In the genomic region with DNA sequence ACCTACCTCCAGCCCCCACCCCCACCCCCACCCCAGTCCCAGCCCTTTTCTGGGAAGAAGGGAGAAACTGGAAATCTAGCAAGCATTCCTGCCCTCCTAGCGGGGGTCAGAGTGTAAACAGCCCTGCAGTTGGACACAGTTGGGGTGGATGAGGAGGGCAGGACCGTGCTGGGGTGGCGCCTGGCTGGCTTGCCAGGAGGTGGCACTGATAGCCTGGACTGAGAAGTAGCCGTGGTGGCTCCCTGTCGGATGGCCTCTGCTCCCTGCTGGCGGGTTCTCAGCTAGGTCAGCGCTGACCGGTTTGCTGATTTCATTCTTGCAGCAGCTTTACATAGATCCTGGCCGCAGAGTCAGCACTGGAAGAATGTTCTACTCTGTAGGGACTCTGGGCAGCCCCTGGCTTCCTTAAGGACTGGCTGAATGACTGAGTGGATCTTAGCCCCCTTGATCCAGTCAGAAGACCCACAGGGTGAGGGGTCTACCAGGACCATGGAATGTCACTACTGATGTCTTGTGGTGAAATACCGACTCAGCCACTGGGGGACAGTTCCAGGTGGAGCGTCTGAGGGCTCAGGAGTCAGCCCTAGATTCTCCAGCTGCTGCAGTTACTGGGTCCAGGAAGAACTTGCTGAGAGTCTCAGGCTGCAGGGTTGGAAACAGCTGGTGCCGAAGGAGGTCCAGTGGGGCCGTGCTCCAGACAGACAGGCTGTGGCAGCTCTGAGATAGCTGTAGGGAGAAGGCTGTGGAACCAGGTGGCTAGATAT, we compare ENCODE assay signal across 8 mouse cellular contexts. TPM values are rescaled to one million over a fixed set of nuclear protein-coding genes. Genes with fewer than 3 reads are reported as not detected.
DNase-seq lines count a peak whose midpoint lies in the region; ATAC-seq and TF ChIP-seq lines count a peak whose summit lies in the region.

No protein-coding gene starts in this region.

- TF ChIP-seq CTCF in layer of hippocampus, adult 2 months (conservative IDR thresholded peaks at IDR 0.05), result peak; percentile 35

- peak overlapping the region; percentile 5; the same call in 1 of the 2 replicates for H3K9ac ChIP-seq in intestine, embryonic 15.5 days

- H3K27ac ChIP-seq in layer of hippocampus, adult 2 months, result no peak overlapping the region
- H3K27ac ChIP-seq in embryonic facial prominence, embryonic 10.5 days (replicated peaks), result peak overlapping the region; percentile 65
- H3K27ac ChIP-seq in intestine, embryonic 15.5 days, result 0 out of 2 replicates have a peak overlapping the region, but pooled peaks have one; percentile 49

- 18% methylated on average over 13 of the region's 13 CpGs for WGBS in embryonic facial prominence, embryonic 10.5 days
- 43% methylated on average over 13 of the region's 13 CpGs for whole genome bisulfite sequencing in intestine, embryonic 15.5 days

- H3K4me1 ChIP-seq in embryonic facial prominence, embryonic 10.5 days, result peaks cover 41% of the 10 kb centered on the region
- peaks cover 37% of the 10 kb centered on the region for H3K4me1 ChIP-seq in intestine, embryonic 15.5 days (replicated peaks)

- no peaks in the 10 kb centered on the region for H3K36me3 ChIP-seq in embryonic facial prominence, embryonic 10.5 days (replicated peaks)
- no peaks in the 10 kb centered on the region for H3K36me3 ChIP-seq in intestine, embryonic 15.5 days

- 0 out of 2 replicates have a peak, but pooled peaks have one; percentile 25 for ATAC-seq in intestine, embryonic 15.5 days

- H3K27me3 ChIP-seq in embryonic facial prominence, embryonic 10.5 days (replicated peaks; ENCODE audit: low read depth, poor library complexity, severe bottlenecking), result peaks cover 81% of the 10 kb centered on the region
- H3K27me3 ChIP-seq in intestine, embryonic 15.5 days (replicated peaks), result no peaks in the 10 kb centered on the region

- H3K9me3 ChIP-seq in embryonic facial prominence, embryonic 10.5 days, result no peaks in the 10 kb centered on the region
- H3K9me3 ChIP-seq in intestine, embryonic 15.5 days, result no peaks in the 10 kb centered on the region

- H3K4me2 ChIP-seq in intestine, embryonic 15.5 days (replicated peaks), result peak overlapping the region; percentile 62

- DNase-seq in layer of hippocampus, adult 2 months (ENCODE audit: low spot score in 2 of 2), result no peak
- no peak for DNase-seq in layer of hippocampus, postnatal 36 days
- peak; percentile 53 for DNase-seq in embryonic facial prominence, embryonic 10.5 days (ENCODE audit: low spot score)
- DNase-seq in lung, postnatal 4 days, result peak; percentile 49 to 68
- DNase-seq in cerebellum, adult 8-10 months, result no peak
- DNase-seq in c-Kit-positive CD71-positive TER-119-positive erythroid progenitor cells, embryonic 14.5 days (ENCODE audit: low spot score), result no peak
- no peak for DNase-seq in right cerebral cortex, adult 18-20 months

- H3K4me3 ChIP-seq in layer of hippocampus, adult 2 months, result no peak overlapping the region
- peak overlapping the region; percentile 49 for H3K4me3 ChIP-seq in embryonic facial prominence, embryonic 10.5 days
- H3K4me3 ChIP-seq in intestine, embryonic 15.5 days (replicated peaks), result no peak overlapping the region

RNA-seq across cellular contexts. Expression of gene Tha1, which starts 17.4 kb away (rescaled TPM):
- total RNA-seq in layer of hippocampus, adult 2 months (2021), result 1 to 10 TPM; 4.7 to 5.3 TPM
- 1 to 10 TPM; 3.0 to 3.8 TPM for total RNA-seq in layer of hippocampus, postnatal 36 days (2021)
- polyA plus RNA-seq in embryonic facial prominence, embryonic 10.5 days (2016; fragmentation: Nextera tagmentation; extraction: Ambion mirVana), result 2.5 and 3.1 TPM in 2 replicates
- polyA plus RNA-seq in intestine, embryonic 15.5 days (2015; fragmentation: Nextera tagmentation; extraction: Ambion mirVana), result 7.1 and 9.7 TPM in 2 replicates

RNA-seq across cellular contexts. Expression of gene Tmem235, which starts 30.1 kb away (rescaled TPM):
- not detected for total RNA-seq in layer of hippocampus, adult 2 months (2021)
- total RNA-seq in layer of hippocampus, postnatal 36 days (2021), result under 1 TPM in 1 of 2 experiments, not detected in 1; 0.33 TPM
- 0.10 TPM in 1 of 2 replicates, not detected in the other for polyA plus RNA-seq in embryonic facial prominence, embryonic 10.5 days (2016; fragmentation: Nextera tagmentation; extraction: Ambion mirVana)
- polyA plus RNA-seq in intestine, embryonic 15.5 days (2015; fragmentation: Nextera tagmentation; extraction: Ambion mirVana), result not detected in 2 replicates

RNA-seq across cellular contexts. Expression of gene Birc5, which starts 41.6 kb away (rescaled TPM):
- 1 to 10 TPM in 1 of 2 experiments, under 1 TPM in 1; 0.86 to 1.5 TPM for total RNA-seq in layer of hippocampus, adult 2 months (2021)
- 1 to 10 TPM in 1 of 2 experiments, under 1 TPM in 1; 0.77 to 1.4 TPM for total RNA-seq in layer of hippocampus, postnatal 36 days (2021)
- 405 and 416 TPM in 2 replicates for polyA plus RNA-seq in embryonic facial prominence, embryonic 10.5 days (2016; fragmentation: Nextera tagmentation; extraction: Ambion mirVana)
- polyA plus RNA-seq in intestine, embryonic 15.5 days (2015; fragmentation: Nextera tagmentation; extraction: Ambion mirVana), result 307 and 336 TPM in 2 replicates

Comparison
In these comparisons a context has a peak if more than half of its experiments do, and no peak if none do; other contexts are left out.
1. DNase-seq: peak in embryonic facial prominence, embryonic 10.5 days (single experiment) and lung, postnatal 4 days (2 of 2); none in layer of hippocampus, adult 2 months (0 of 2), layer of hippocampus, postnatal 36 days (0 of 2), cerebellum, adult 8-10 months (single experiment), c-Kit-positive CD71-positive TER-119-positive erythroid progenitor cells, embryonic 14.5 days (single experiment) and right cerebral cortex, adult 18-20 months (single experiment).